In genomic region chr2:31499327-31500291, GRCm38 (mm10) we compare ENCODE assay signal across 13 mouse cellular contexts. TPM values are rescaled to one million over a fixed set of nuclear protein-coding genes. Genes with fewer than 3 reads are reported as not detected.
A peak's percentile ranks its signal among the peaks of the same experiment; 100 is the strongest.
DNase-seq lines count a peak whose midpoint lies in the region; ATAC-seq and TF ChIP-seq lines count a peak whose summit lies in the region.
"Had no signal": no experiment of that assay in that cellular context is flagged by ENCODE, and none has a peak within 500 bp of the region (broad histone marks: within the 10 kb centered on the region; RNA-seq: fewer than 3 reads in every experiment).

No protein-coding gene starts in this region.

- peaks cover 10% of the 10 kb centered on the region; the same call in 1 of the 2 replicates for H3K27me3 ChIP-seq in kidney, embryonic 14.5 days (ENCODE audit: control insufficient read depth, insufficient read depth, low read length)
- H3K27me3 ChIP-seq in forebrain, embryonic 13.5 days, result peaks cover 91% of the 10 kb centered on the region
- H3K27me3 ChIP-seq in limb, embryonic 10.5 days (ENCODE audit: low read depth, poor library complexity, severe bottlenecking), result peaks cover 97% of the 10 kb centered on the region
- peaks cover 79% of the 10 kb centered on the region for H3K27me3 ChIP-seq in neural tube, embryonic 12.5 days (replicated peaks)

- peak; percentile 55 for DNase-seq in kidney, adult 9 months
- no peak for DNase-seq in limb, embryonic 10.5 days (ENCODE audit: low spot score)
- DNase-seq in heart, postnatal 10 days, result no peak
- no peak for DNase-seq in gastrocnemius, adult 2 months
- DNase-seq in testis, postnatal 10 days (ENCODE audit: low spot score), result no peak
- DNase-seq: lung, postnatal 36 days; thymus, adult 2 months had no signal

- no peaks in the 10 kb centered on the region for H3K9me3 ChIP-seq in kidney, embryonic 14.5 days (ENCODE audit: control insufficient read depth, low read length)
- H3K9me3 ChIP-seq in forebrain, embryonic 13.5 days (replicated peaks), result no peaks in the 10 kb centered on the region
- H3K9me3 ChIP-seq in limb, embryonic 10.5 days (replicated peaks), result no peaks in the 10 kb centered on the region
- H3K9me3 ChIP-seq in neural tube, embryonic 12.5 days, result no peaks in the 10 kb centered on the region
- H3K9me3 ChIP-seq: G1E; heart, embryonic 13.5 days had no signal

- 30% methylated on average over 21 of the region's 21 CpGs for WGBS in kidney, embryonic 14.5 days
- WGBS in forebrain, embryonic 13.5 days, result 6% methylated on average over 21 of the region's 21 CpGs
- WGBS in limb, embryonic 10.5 days, result 36% methylated on average over 21 of the region's 21 CpGs
- 10% methylated on average over 21 of the region's 21 CpGs for WGBS in neural tube, embryonic 12.5 days

- H3K27ac ChIP-seq in kidney, embryonic 14.5 days (ENCODE audit: low read depth, low read length), result no peak overlapping the region
- peak overlapping the region; percentile 75 for H3K27ac ChIP-seq in forebrain, embryonic 13.5 days
- H3K27ac ChIP-seq in limb, embryonic 10.5 days, result 0 out of 2 replicates have a peak overlapping the region, but pooled peaks have one; percentile 22
- H3K27ac ChIP-seq in neural tube, embryonic 12.5 days, result no peak overlapping the region
- H3K27ac ChIP-seq in gastrocnemius, adult 2 months, result no peak overlapping the region
- H3K27ac ChIP-seq: heart, embryonic 13.5 days had no signal

- H3K9ac ChIP-seq in kidney, embryonic 14.5 days (ENCODE audit: low read depth, low read length), result no peak overlapping the region
- H3K9ac ChIP-seq in forebrain, embryonic 13.5 days, result no peak overlapping the region
- H3K9ac ChIP-seq in neural tube, embryonic 12.5 days, result no peak overlapping the region
- H3K9ac ChIP-seq: heart, embryonic 13.5 days had no signal

- H3K36me3 ChIP-seq in kidney, embryonic 14.5 days (ENCODE audit: control insufficient read depth, insufficient read depth, low read length), result no peaks in the 10 kb centered on the region
- H3K36me3 ChIP-seq in forebrain, embryonic 13.5 days (ENCODE audit: poor library complexity, severe bottlenecking), result no peaks in the 10 kb centered on the region
- H3K36me3 ChIP-seq in limb, embryonic 10.5 days, result no peaks in the 10 kb centered on the region
- no peaks in the 10 kb centered on the region for H3K36me3 ChIP-seq in neural tube, embryonic 12.5 days
- H3K36me3 ChIP-seq: G1E; heart, embryonic 13.5 days had no signal

- H3K4me2 ChIP-seq in kidney, embryonic 14.5 days (replicated peaks; ENCODE audit: low read depth, low read length), result no peak overlapping the region
- peak overlapping the region; percentile 41 for H3K4me2 ChIP-seq in forebrain, embryonic 13.5 days
- H3K4me2 ChIP-seq in neural tube, embryonic 12.5 days (replicated peaks), result peak overlapping the region; percentile 36
- H3K4me2 ChIP-seq: heart, embryonic 13.5 days had no signal

- no peak overlapping the region for H3K4me3 ChIP-seq in kidney, embryonic 14.5 days (ENCODE audit: low read length)
- no peak overlapping the region for H3K4me3 ChIP-seq in forebrain, embryonic 13.5 days
- no peak overlapping the region for H3K4me3 ChIP-seq in limb, embryonic 10.5 days
- H3K4me3 ChIP-seq in neural tube, embryonic 12.5 days, result no peak overlapping the region
- no peak overlapping the region for H3K4me3 ChIP-seq in gastrocnemius, adult 2 months
- H3K4me3 ChIP-seq: heart, embryonic 13.5 days had no signal

- intact Hi-C loops in heart, postnatal 10 days (cut with DNase I), result no loop called here
- intact Hi-C loops in gastrocnemius, adult 2 months (cut with DNase I), result no loop called here

- no peak for ATAC-seq in kidney, embryonic 14.5 days (ENCODE audit: low FRiP score, low TSS enrichment)
- ATAC-seq in forebrain, embryonic 13.5 days, result peak; percentile 88
- ATAC-seq in neural tube, embryonic 12.5 days (ENCODE audit: low FRiP score, low read depth), result peak; percentile 46
- ATAC-seq: intestine, embryonic 16.5 days had no signal

- peaks cover 20% of the 10 kb centered on the region for H3K4me1 ChIP-seq in kidney, embryonic 14.5 days (ENCODE audit: control insufficient read depth, insufficient read depth, low read length)
- H3K4me1 ChIP-seq in forebrain, embryonic 13.5 days, result peaks cover 93% of the 10 kb centered on the region
- peaks cover 88% of the 10 kb centered on the region for H3K4me1 ChIP-seq in limb, embryonic 10.5 days
- peaks cover 75% of the 10 kb centered on the region for H3K4me1 ChIP-seq in neural tube, embryonic 12.5 days
- H3K4me1 ChIP-seq: heart, embryonic 13.5 days had no signal

- no peak for TF ChIP-seq CTCF in gastrocnemius, adult 2 months (IDR thresholded peaks at IDR 0.05)

RNA-seq across cellular contexts. Expression of gene Ass1, which starts 29.6 kb away (rescaled TPM):
- polyA plus RNA-seq in kidney, embryonic 14.5 days (2014; fragmentation: Nextera tagmentation; extraction: Ambion mirVana), result 13.8 and 20.3 TPM in 2 replicates
- 5.6 and 5.9 TPM in 2 replicates for polyA plus RNA-seq in forebrain, embryonic 13.5 days (2015; fragmentation: Nextera tagmentation; extraction: Ambion mirVana)
- polyA plus RNA-seq in limb, embryonic 10.5 days (2016; fragmentation: Nextera tagmentation; extraction: Ambion mirVana), result 6.1 and 6.8 TPM in 2 replicates
- 27.3 and 33.0 TPM in 2 replicates for polyA plus RNA-seq in neural tube, embryonic 12.5 days (2016; fragmentation: Nextera tagmentation; extraction: Ambion mirVana)
- 1 to 10 TPM; 3.4 to 4.2 TPM for total RNA-seq in heart, postnatal 10 days (2021)
- 1 to 10 TPM; 2.6 to 3.9 TPM for total RNA-seq in gastrocnemius, adult 2 months (2021)
- total RNA-seq: G1E had no signal
- polyA plus RNA-seq: G1E had no signal

Comparison
In these comparisons a context has a peak if more than half of its experiments do, and no peak if none do; other contexts are left out.
1. H3K27ac ChIP-seq: peak in forebrain, embryonic 13.5 days (single experiment) and limb, embryonic 10.5 days (single experiment); none in kidney, embryonic 14.5 days (single experiment), neural tube, embryonic 12.5 days (single experiment) and gastrocnemius, adult 2 months (single experiment).